In the genomic region with DNA sequence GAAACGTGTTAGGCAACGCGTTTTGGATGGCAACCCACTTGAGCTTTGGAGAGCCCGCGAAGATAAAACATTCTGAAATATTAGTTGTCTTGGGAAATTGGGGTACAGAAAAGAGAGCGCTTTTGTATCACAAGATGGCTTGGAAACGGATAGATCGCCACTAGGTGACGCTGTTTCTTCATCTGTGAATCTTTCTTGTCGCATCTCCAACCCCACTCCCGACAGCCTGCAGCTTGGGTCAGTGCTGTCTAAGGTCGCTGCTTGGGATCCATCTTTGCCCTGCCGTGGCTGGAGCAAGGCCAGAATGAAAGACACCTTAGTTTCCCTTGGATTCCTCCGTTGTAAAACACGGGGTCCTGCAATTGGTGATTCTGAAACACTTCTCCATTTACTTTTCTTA, we compare ENCODE assay signal across 8 mouse cellular contexts.
DNase-seq lines count a peak whose midpoint lies in the region; ATAC-seq and TF ChIP-seq lines count a peak whose summit lies in the region.

No protein-coding gene starts in this region.

- H3K9ac ChIP-seq in ES-E14 (ENCODE audit: insufficient read depth, low read depth, low read length, poor library complexity, severe bottlenecking), result no peak overlapping the region
- H3K9ac ChIP-seq in forebrain, postnatal 0 days, result no peak overlapping the region
- H3K9ac ChIP-seq in lung, embryonic 15.5 days, result no peak overlapping the region

- no peaks in the 10 kb centered on the region for H3K4me1 ChIP-seq in ES-E14 (ENCODE audit: control insufficient read depth in 2 of 2, insufficient read depth in 2 of 2, low read length in 2 of 2, poor library complexity in 1 of 2)
- no peaks in the 10 kb centered on the region for H3K4me1 ChIP-seq in forebrain, postnatal 0 days (ENCODE audit: insufficient read depth)
- H3K4me1 ChIP-seq in lung, embryonic 15.5 days, result peaks cover 8% of the 10 kb centered on the region

- in situ Hi-C loops in ES-E14 (cut with MboI; ENCODE audit: low sequenced_read_pairs in 2 of 2, unreplicated experiment in 2 of 2), result loop anchor here in 1 of 2 experiments (10.0 kb wide), 1 partner anchor 539 kb away; no protein-coding TSS in a partner anchor

- H3K36me3 ChIP-seq in ES-E14 (ENCODE audit: control insufficient read depth, insufficient read depth, low read length, poor library complexity, severe bottlenecking), result no peaks in the 10 kb centered on the region
- H3K36me3 ChIP-seq in forebrain, postnatal 0 days (ENCODE audit: insufficient read depth), result no peaks in the 10 kb centered on the region
- no peaks in the 10 kb centered on the region for H3K36me3 ChIP-seq in lung, embryonic 15.5 days

- H3K27ac ChIP-seq in ES-E14 (ENCODE audit: insufficient read depth, low read depth, low read length, poor library complexity, severe bottlenecking), result no peak overlapping the region
- H3K27ac ChIP-seq in forebrain, postnatal 0 days (ENCODE audit: low read depth, low read length), result no peak overlapping the region
- 0 out of 2 replicates have a peak overlapping the region, but pooled peaks have one; percentile 15 for H3K27ac ChIP-seq in layer of hippocampus, adult 2 months
- H3K27ac ChIP-seq in lung, embryonic 15.5 days, result no peak overlapping the region

- no peaks in the 10 kb centered on the region for H3K27me3 ChIP-seq in forebrain, postnatal 0 days (ENCODE audit: insufficient read depth, low read length)
- H3K27me3 ChIP-seq in lung, embryonic 15.5 days, result no peaks in the 10 kb centered on the region

- 2% methylated on average over 15 of the region's 15 CpGs for WGBS in forebrain, postnatal 0 days
- WGBS in lung, embryonic 15.5 days, result 3% methylated on average over 15 of the region's 15 CpGs

- peak; percentile 79 for ATAC-seq in forebrain, postnatal 0 days
- peak; percentile 59; the same call in 1 of the 2 replicates for ATAC-seq in lung, embryonic 15.5 days (ENCODE audit: borderline replicate concordance, extremely low read depth, low FRiP score, low TSS enrichment)

- DNase-seq in ES-E14 (ENCODE audit: low read depth, low spot score), result peak; percentile 83
- peak; percentile 67 for DNase-seq in cerebellum, adult 11-12 months
- DNase-seq in forebrain, postnatal 0 days, result peak; percentile 92
- DNase-seq in heart, postnatal 4 days, result peak; percentile 90
- peak; percentile 88 to 92 for DNase-seq in layer of hippocampus, adult 2 months (ENCODE audit: low spot score in 2 of 2)
- DNase-seq in ovary, postnatal 10 days (ENCODE audit: low spot score), result peak; percentile 53
- peak; percentile 86 for DNase-seq in thymus, postnatal 0 days (ENCODE audit: low spot score)

- H3K9me3 ChIP-seq in ES-E14 (ENCODE audit: control insufficient read depth, insufficient read depth, low read depth, low read length), result no peaks in the 10 kb centered on the region
- no peaks in the 10 kb centered on the region for H3K9me3 ChIP-seq in forebrain, postnatal 0 days (ENCODE audit: low read length)
- no peaks in the 10 kb centered on the region for H3K9me3 ChIP-seq in lung, embryonic 15.5 days

- TF ChIP-seq CTCF in forebrain, postnatal 0 days (IDR thresholded peaks at IDR 0.05; ENCODE audit: low read depth), result peak; percentile 95
- TF ChIP-seq CTCF in layer of hippocampus, adult 2 months (conservative IDR thresholded peaks at IDR 0.05), result peak; percentile 97

- H3K4me3 ChIP-seq in ES-E14 (ENCODE audit: insufficient read depth in 1 of 2, low read depth in 1 of 2, low read length in 2 of 2, poor library complexity in 1 of 2, severe bottlenecking in 1 of 2), result peak overlapping the region in 1 of 2 experiments; percentile 58; a peak in 2 of 4 replicates
- no peak overlapping the region for H3K4me3 ChIP-seq in forebrain, postnatal 0 days (ENCODE audit: low read depth, low read length)
- H3K4me3 ChIP-seq in layer of hippocampus, adult 2 months, result peak overlapping the region; percentile 36
- 0 out of 2 replicates have a peak overlapping the region, but pooled peaks have one; percentile 5 for H3K4me3 ChIP-seq in lung, embryonic 15.5 days

- peak overlapping the region; percentile 35 for H3K4me2 ChIP-seq in forebrain, postnatal 0 days (ENCODE audit: low read depth)
- peak overlapping the region; percentile 30 for H3K4me2 ChIP-seq in lung, embryonic 15.5 days

TF ChIP-seq in ES-E14, 5 proteins besides CTCF, POLR2A, EP300 and RAD21:
- TF ChIP-seq CHD2 (IDR thresholded peaks at IDR 0.05; ENCODE audit: low read depth, low read length) (no peak), HCFC1 (IDR thresholded peaks at IDR 0.05; ENCODE audit: borderline replicate concordance, insufficient read depth, low read length) (no peak), MAFK (IDR thresholded peaks at IDR 0.05; ENCODE audit: insufficient read depth, low read depth, low read length) (no peak), ZC3H11A (IDR thresholded peaks at IDR 0.05; ENCODE audit: borderline replicate concordance, low read depth, low read length) (peak; percentile 100), ZNF384 (IDR thresholded peaks at IDR 0.05; ENCODE audit: low read depth, low read length) (no peak)
